Mouse (Mus musculus): ENCODE measurements around the gene Gm10273.

DNA sequence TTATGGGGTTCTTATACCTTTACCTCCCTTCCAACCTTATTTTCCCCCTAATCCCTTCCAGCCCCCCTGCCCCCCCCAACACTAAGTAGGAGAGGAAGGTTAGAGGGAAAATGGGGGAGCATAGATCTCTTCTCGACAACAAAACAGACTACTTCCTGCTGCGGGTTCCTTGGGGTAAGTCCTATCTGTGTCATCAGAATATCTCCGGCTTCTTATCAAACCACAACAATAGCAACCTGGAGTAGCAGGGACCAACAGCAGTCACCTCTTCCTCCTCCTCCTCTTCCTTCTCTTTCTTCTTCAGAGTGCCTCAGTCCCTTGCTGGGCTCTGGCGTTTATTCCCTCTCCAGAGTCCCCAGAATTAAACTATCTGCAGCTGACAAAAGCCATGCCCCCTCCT lies 3.5 kb upstream of the Gm10273 start:
- no peak for TF ChIP-seq MAX (IDR thresholded peaks at IDR 0.05)
- TF ChIP-seq CTCF (IDR thresholded peaks at IDR 0.05; ENCODE audit: control insufficient read depth, insufficient read depth, insufficient read length): no peak

All from C2C12 (cell line).